ENCODE assay signal across 8 mouse cellular contexts in the genomic region with DNA sequence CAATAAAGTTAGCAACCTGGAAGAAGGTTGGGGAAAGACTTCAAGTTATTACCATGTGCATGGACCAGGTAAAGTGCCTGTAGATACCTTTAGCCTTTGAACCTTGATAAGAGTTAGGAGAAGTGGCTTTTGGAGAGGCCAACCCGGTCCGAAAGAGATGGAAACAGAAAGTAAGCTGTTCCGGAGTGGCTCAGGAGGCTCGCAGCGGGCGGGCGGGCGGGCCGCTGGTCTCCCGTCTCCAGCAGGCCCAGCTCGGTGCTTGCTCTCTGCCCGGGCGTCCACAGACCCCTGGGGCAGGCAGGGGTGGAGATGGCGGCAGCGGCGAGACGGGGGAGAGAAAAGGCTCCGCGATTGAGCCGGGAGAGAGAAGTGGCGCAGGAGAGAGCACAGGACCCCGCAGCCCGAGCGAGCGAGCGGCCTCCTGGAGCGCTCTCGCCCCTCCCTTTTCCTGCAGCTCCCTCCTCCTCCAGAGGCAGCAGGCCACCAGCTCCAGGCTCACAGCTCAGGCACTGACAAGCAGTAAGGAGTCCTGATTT. TPM values are rescaled to one million over a fixed set of nuclear protein-coding genes. Genes with fewer than 3 reads are reported as not detected.
DNase-seq lines count a peak whose midpoint lies in the region; ATAC-seq and TF ChIP-seq lines count a peak whose summit lies in the region.

Gene Asah2, minus strand, starts transcription at position 441 of the 536 bp plus-strand sequence.

- peaks cover 0 to 15% of the 10 kb centered on the region in 2 experiments; a peak in 3 of 4 replicates for H3K4me1 ChIP-seq in MEL (ENCODE audit: control insufficient read depth in 1 of 2, insufficient read depth in 2 of 2, low read length in 2 of 2)
- H3K4me1 ChIP-seq in forebrain, embryonic 16.5 days (replicated peaks; ENCODE audit: control insufficient read depth, insufficient read depth, low read length): no peaks in the 10 kb centered on the region
- H3K4me1 ChIP-seq in lung, embryonic 14.5 days (ENCODE audit: insufficient read depth): no peaks in the 10 kb centered on the region; the same call in 1 of the 2 replicates
- H3K4me1 ChIP-seq in olfactory bulb, adult 2 months (ENCODE audit: control insufficient read depth, insufficient read depth, low read length): no peaks in the 10 kb centered on the region
- peaks cover 5% of the 10 kb centered on the region for H3K4me1 ChIP-seq in thymus, adult 2 months (replicated peaks; ENCODE audit: control insufficient read depth, insufficient read depth, low read length)

- under 1% methylated on average over 26 of the region's 28 CpGs for WGBS in forebrain, embryonic 16.5 days
- WGBS in lung, embryonic 14.5 days: under 1% methylated on average over 27 of the region's 28 CpGs
- 0% methylated on average over 27 of the region's 28 CpGs for WGBS in olfactory bulb, adult 2 months
- WGBS in thymus, adult 2 months: under 1% methylated on average over 28 of the region's 28 CpGs

- no peaks in the 10 kb centered on the region for H3K9me3 ChIP-seq in MEL (replicated peaks; ENCODE audit: insufficient read depth, low read length)
- H3K9me3 ChIP-seq in forebrain, embryonic 16.5 days (ENCODE audit: control insufficient read depth, low read length): no peaks in the 10 kb centered on the region
- H3K9me3 ChIP-seq in lung, embryonic 14.5 days (ENCODE audit: low read depth, low read length): no peaks in the 10 kb centered on the region

- H3K4me3 ChIP-seq in MEL (ENCODE audit: control insufficient read depth in 1 of 2, insufficient read depth in 1 of 2, low read depth in 2 of 2, low read length in 2 of 2): peak within 1 kb of the TSS; percentile 75 to 92
- H3K4me3 ChIP-seq in forebrain, embryonic 16.5 days (replicated peaks; ENCODE audit: low read length): peak within 1 kb of the TSS; percentile 52
- H3K4me3 ChIP-seq in lung, embryonic 14.5 days (ENCODE audit: low read depth, low read length): peak within 1 kb of the TSS; percentile 67
- peak within 1 kb of the TSS; percentile 63 for H3K4me3 ChIP-seq in olfactory bulb, adult 2 months (ENCODE audit: insufficient read depth, low read depth, low read length)
- peak within 1 kb of the TSS; percentile 99 for H3K4me3 ChIP-seq in thymus, adult 2 months (ENCODE audit: control insufficient read depth, insufficient read depth, low read length)

- H3K36me3 ChIP-seq in MEL (ENCODE audit: control insufficient read depth in 1 of 2, insufficient read depth in 2 of 2, low read length in 2 of 2): peaks cover 0 to 14% of the 10 kb centered on the region in 2 experiments; a peak in 2 of 4 replicates
- no peaks in the 10 kb centered on the region for H3K36me3 ChIP-seq in forebrain, embryonic 16.5 days (ENCODE audit: control insufficient read depth, insufficient read depth)
- no peaks in the 10 kb centered on the region for H3K36me3 ChIP-seq in lung, embryonic 14.5 days (ENCODE audit: insufficient read depth)
- no peaks in the 10 kb centered on the region for H3K36me3 ChIP-seq in thymus, adult 2 months (ENCODE audit: control insufficient read depth, insufficient read depth, low read length)

- peak within 1 kb of the TSS; percentile 61 for H3K4me2 ChIP-seq in forebrain, embryonic 16.5 days (ENCODE audit: low read length)
- H3K4me2 ChIP-seq in lung, embryonic 14.5 days: peak within 1 kb of the TSS; percentile 64

- DNase-seq in MEL (ENCODE audit: low read depth, low spot score): peak; percentile 83
- DNase-seq in cerebellum, adult 18-20 months: peak; percentile 43 to 48
- peak; percentile 81 for DNase-seq in heart, postnatal 4 days
- DNase-seq in layer of hippocampus, adult 8-10 months (ENCODE audit: low spot score in 2 of 2): peak; percentile 28 to 54
- DNase-seq in lung, embryonic 14.5 days: peak; percentile 87
- DNase-seq in thymus, adult 2 months: peak; percentile 76

- no peak for TF ChIP-seq CTCF in MEL (IDR thresholded peaks at IDR 0.05 in 2 of 3, conservative IDR thresholded peaks at IDR 0.05 in 1 of 3; ENCODE audit: control insufficient read depth in 1 of 3, insufficient read depth in 1 of 3, low read depth in 2 of 3, low read length in 3 of 3, poor library complexity in 1 of 3, severe bottlenecking in 1 of 3)
- TF ChIP-seq CTCF in lung, embryonic 14.5 days (IDR thresholded peaks at IDR 0.05; ENCODE audit: low read depth): peak; percentile 42
- no peak for TF ChIP-seq CTCF in olfactory bulb, adult 2 months (IDR thresholded peaks at IDR 0.05; ENCODE audit: insufficient read depth, low read depth, low read length)
- TF ChIP-seq CTCF in thymus, adult 2 months (IDR thresholded peaks at IDR 0.05; ENCODE audit: borderline replicate concordance, control insufficient read depth, extremely low read depth, insufficient read depth, low read length, poor library complexity): no peak

- peak; percentile 53 to 64; a peak in 2 of 4 replicates for TF ChIP-seq POLR2A in MEL (IDR thresholded peaks at IDR 0.05; ENCODE audit: control insufficient read depth in 1 of 2, insufficient read depth in 1 of 2, low read depth in 1 of 2, low read length in 2 of 2, poor library complexity in 1 of 2)
- TF ChIP-seq POLR2A in olfactory bulb, adult 2 months (IDR thresholded peaks at IDR 0.05; ENCODE audit: insufficient read depth, low read depth, low read length): no peak; the same call in 1 of the 2 replicates
- peak; percentile 41; the same call in 1 of the 2 replicates for TF ChIP-seq POLR2A in thymus, adult 2 months (IDR thresholded peaks at IDR 0.05; ENCODE audit: control insufficient read depth, extremely low read depth, insufficient read depth, low read length, poor library complexity)

- H3K27me3 ChIP-seq in MEL (ENCODE audit: control insufficient read depth in 1 of 2, insufficient read depth in 2 of 2, low read length in 2 of 2): no peaks in the 10 kb centered on the region
- H3K27me3 ChIP-seq in forebrain, embryonic 16.5 days (replicated peaks; ENCODE audit: control insufficient read depth, insufficient read depth, low read length): no peaks in the 10 kb centered on the region
- no peaks in the 10 kb centered on the region for H3K27me3 ChIP-seq in lung, embryonic 14.5 days (ENCODE audit: insufficient read depth, low read length)
- no peaks in the 10 kb centered on the region for H3K27me3 ChIP-seq in thymus, adult 2 months (ENCODE audit: control insufficient read depth, insufficient read depth, low read length)

- TF ChIP-seq RAD21 in MEL (IDR thresholded peaks at IDR 0.05; ENCODE audit: low read depth, low read length): no peak

- peak; percentile 99 for ATAC-seq in forebrain, embryonic 16.5 days
- peak; percentile 96 for ATAC-seq in lung, embryonic 14.5 days (ENCODE audit: insufficient read depth)

- H3K79me2 ChIP-seq in MEL (ENCODE audit: control insufficient read depth, insufficient read depth, low read length, poor library complexity): peaks cover 1% of the 10 kb centered on the region; the same call in 1 of the 2 replicates

- no peak for TF ChIP-seq EP300 in MEL (IDR thresholded peaks at IDR 0.05; ENCODE audit: low read depth in 1 of 2, low read length in 2 of 2)

- peak within 1 kb of the TSS; percentile 91 for H3K9ac ChIP-seq in MEL (ENCODE audit: control insufficient read depth, low read depth, low read length, poor library complexity, severe bottlenecking)
- H3K9ac ChIP-seq in forebrain, embryonic 16.5 days (replicated peaks; ENCODE audit: low read depth, low read length): peak within 1 kb of the TSS; percentile 76
- H3K9ac ChIP-seq in lung, embryonic 14.5 days: peak within 1 kb of the TSS; percentile 92

- H3K27ac ChIP-seq in MEL (ENCODE audit: control insufficient read depth, low read depth, low read length): peak within 1 kb of the TSS; percentile 46; the same call in 1 of the 2 replicates
- H3K27ac ChIP-seq in forebrain, embryonic 16.5 days (ENCODE audit: low read length): no peak within 1 kb of the TSS; the same call in 1 of the 2 replicates
- H3K27ac ChIP-seq in lung, embryonic 14.5 days (ENCODE audit: low read depth): peak within 1 kb of the TSS; percentile 97
- 0 out of 2 replicates have a peak within 1 kb of the TSS, but pooled peaks have one; percentile 7 for H3K27ac ChIP-seq in olfactory bulb, adult 2 months (ENCODE audit: insufficient read depth, low read depth, low read length)
- H3K27ac ChIP-seq in thymus, adult 2 months (ENCODE audit: control insufficient read depth, insufficient read depth, low read length): peak within 1 kb of the TSS; percentile 70

TF ChIP-seq in MEL, 35 proteins besides CTCF, POLR2A, EP300 and RAD21:
- TF ChIP-seq KAT2A (conservative IDR thresholded peaks at IDR 0.05; ENCODE audit: low read depth, low read length): no peak
- peak; percentile 62 for TF ChIP-seq NELFE (IDR thresholded peaks at IDR 0.05; ENCODE audit: low read depth, low read length)
- TF ChIP-seq MYB (IDR thresholded peaks at IDR 0.05; ENCODE audit: low read depth, low read length): no peak
- TF ChIP-seq JUND (IDR thresholded peaks at IDR 0.05; ENCODE audit: low read depth, low read length): no peak
- no peak for TF ChIP-seq USF2 (IDR thresholded peaks at IDR 0.05; ENCODE audit: borderline replicate concordance in 1 of 2, insufficient read depth in 1 of 2, low read depth in 1 of 2, low read length in 2 of 2)
- TF ChIP-seq BHLHE40 (IDR thresholded peaks at IDR 0.05; ENCODE audit: borderline replicate concordance, low read depth, low read length): no peak
- TF ChIP-seq MEF2A (IDR thresholded peaks at IDR 0.05; ENCODE audit: extremely low read depth, insufficient replicate concordance, low read depth, low read length, poor library complexity, severe bottlenecking): no peak
- TF ChIP-seq TBP (IDR thresholded peaks at IDR 0.05; ENCODE audit: low read depth, low read length): peak; percentile 12; the same call in 1 of the 2 replicates
- TF ChIP-seq ZNF384 (IDR thresholded peaks at IDR 0.05; ENCODE audit: low read depth, low read length): no peak
- no peak for TF ChIP-seq E2F4 (IDR thresholded peaks at IDR 0.05; ENCODE audit: borderline replicate concordance, low read depth, low read length)
- TF ChIP-seq MAFK (IDR thresholded peaks at IDR 0.05; ENCODE audit: borderline replicate concordance, low read depth, low read length): no peak
- peak; percentile 12; the same call in 1 of the 2 replicates for TF ChIP-seq NRF1 (IDR thresholded peaks at IDR 0.05; ENCODE audit: insufficient read depth, low read depth, low read length, poor library complexity, severe bottlenecking)

RNA-seq across cellular contexts. Expression of gene Asah2, which starts in this region (rescaled TPM):
- total RNA-seq in MEL (2012; rRNA removed): 0.58 and 0.62 TPM in 2 replicates
- polyA plus RNA-seq in MEL (2012; ENCODE audit: insufficient read depth in 1 of 2, insufficient read length in 2 of 2, low read depth in 1 of 2, low replicate concordance in 2 of 2, missing spikeins in 1 of 2): 1 to 10 TPM in 1 of 2 experiments, not detected in 1; 1.3 TPM
- polyA plus RNA-seq in forebrain, embryonic 16.5 days (2015; fragmentation: Nextera tagmentation; extraction: Ambion mirVana): 0.22 and 0.29 TPM in 2 replicates
- 10 to 100 TPM; 15.6 to 20.6 TPM for total RNA-seq in heart, postnatal 4 days (2021)
- total RNA-seq in layer of hippocampus, adult 8-10 months (2022): 10 to 100 TPM in 2 of 4 experiments, 1 to 10 TPM in 2; 8.7 to 11.6 (median 10.3) TPM
- 1.8 and 2.6 TPM in 2 replicates for polyA plus RNA-seq in lung, embryonic 14.5 days (2014; fragmentation: Nextera tagmentation; extraction: Ambion mirVana)
- not detected in 2 replicates for polyA plus RNA-seq in olfactory bulb, adult 2 months (2012; ENCODE audit: insufficient read depth, insufficient read length, low replicate concordance, missing spikeins)
- 4.1 and 4.3 TPM in 2 replicates for polyA plus RNA-seq in thymus, adult 2 months (2012; rRNA removed)

Comparison
In these comparisons a context has a peak if more than half of its experiments do, and no peak if none do; other contexts are left out.
1. Peak in ATAC-seq, H3K4me3 ChIP-seq, H3K9ac ChIP-seq and H3K4me2 ChIP-seq in forebrain, embryonic 16.5 days; RNA of the gene not detected or under 1 TPM.